Mouse (Mus musculus) ES-Bruce4 (cell line): ENCODE data around the gene Slco1a6. TPM values are rescaled to one million over a fixed set of nuclear protein-coding genes. Genes with fewer than 3 reads are reported as not detected.

Source experiments
- H3K27ac ChIP-seq: 2 replicates; pipeline ENCODE4 v1.5.1; 2012; ENCODE audit warnings: low read length, inconsistent platforms; ENCODE audit not compliant: insufficient read depth
- H3K27me3 ChIP-seq: 2 replicates; pipeline ENCODE4 v1.6.1; 2012; ENCODE audit warnings: mild to moderate bottlenecking, low read length, inconsistent platforms; ENCODE audit not compliant: control insufficient read depth, poor library complexity, insufficient read depth, severe bottlenecking
- H3K36me3 ChIP-seq: 2 replicates; pipeline ENCODE4 v1.6.1; 2012; ENCODE audit warnings: inconsistent platforms, mild to moderate bottlenecking, low read length, moderate library complexity; ENCODE audit not compliant: control insufficient read depth, poor library complexity, insufficient read depth, severe bottlenecking
- H3K4me1 ChIP-seq: one replicate; pipeline ENCODE4 v1.8.1; 2011; ENCODE audit warnings: low read length; ENCODE audit not compliant: control insufficient read depth, insufficient read depth
- H3K4me3 ChIP-seq: 2 replicates; pipeline ENCODE4 v1.5.1; 2011; ENCODE audit warnings: low read depth, mild to moderate bottlenecking, low read length
- H3K9ac ChIP-seq: 2 replicates; pipeline ENCODE4 v1.6.1; 2012; ENCODE audit warnings: low read depth, mild to moderate bottlenecking, inconsistent platforms; ENCODE audit not compliant: poor library complexity, severe bottlenecking
- H3K9me3 ChIP-seq: replicated peaks from 2 replicates; pipeline ENCODE4 v1.6.1; 2012; ENCODE audit warnings: mild to moderate bottlenecking, low read length, inconsistent platforms; ENCODE audit not compliant: control insufficient read depth, poor library complexity, insufficient read depth, severe bottlenecking
- CTCF ChIP-seq: IDR thresholded peaks from one replicate; pipeline ENCODE4 v1.8.1; 2011; ENCODE audit warnings: low read depth, low read length
- EP300 ChIP-seq: IDR thresholded peaks from 2 replicates; pipeline ENCODE4 v1.6.1; 2011; ENCODE audit warnings: low read depth, low read length; ENCODE audit not compliant: insufficient read depth
- POLR2A ChIP-seq: IDR thresholded peaks from one replicate; pipeline ENCODE4 v1.8.1; 2011; ENCODE audit warnings: low read length; ENCODE audit not compliant: insufficient read depth
- polyA plus RNA-seq: library from polyadenylated mRNA; stranded (reverse); fragments of >200 nt; gene quantifications from 2 replicates; pipeline ENCODE4 v1.2.4, GENCODE M21; 2011; ENCODE audit warnings: low read depth; ENCODE audit not compliant: missing spikeins, insufficient read depth, insufficient read length

Slco1a6 gene
- polyA plus RNA-seq, 1 experiment, result not detected

DNA sequence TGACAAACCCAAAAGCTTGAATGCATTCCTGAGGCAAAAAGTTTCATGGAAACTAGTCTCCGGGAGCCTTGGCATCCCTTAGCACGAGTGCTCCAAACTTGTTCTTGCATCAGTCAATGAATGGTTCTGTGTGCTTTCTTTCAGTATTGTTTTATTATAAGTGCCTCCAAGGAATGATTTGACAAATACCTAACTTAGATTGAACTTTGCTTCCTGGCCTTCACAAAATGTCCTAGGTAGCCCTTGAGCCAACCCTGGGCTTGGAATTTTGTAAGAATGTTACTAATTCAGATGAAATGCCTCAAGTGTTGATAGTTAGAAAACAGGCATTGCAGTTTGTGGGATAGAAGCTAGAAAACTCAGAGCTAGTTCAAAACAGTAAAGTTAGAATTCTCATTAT, 162.6 kb downstream of the Slco1a6 start:
- H3K27ac ChIP-seq, result no peak overlapping the region
- H3K4me1 ChIP-seq, result no peaks in the 10 kb centered on the region
- no peak overlapping the region for H3K9ac ChIP-seq
- no peaks in the 10 kb centered on the region for H3K27me3 ChIP-seq
- no peak overlapping the region for H3K4me3 ChIP-seq
- TF ChIP-seq CTCF, result no peak
- no peak for TF ChIP-seq EP300
- no peak for TF ChIP-seq POLR2A
- no peaks in the 10 kb centered on the region for H3K36me3 ChIP-seq
- H3K9me3 ChIP-seq, result no peaks in the 10 kb centered on the region

GRCm38 (mm10) chr6:142041896-142042295, 166.4 kb downstream of the Slco1a6 start:
- no peak overlapping the region for H3K4me3 ChIP-seq
- H3K9me3 ChIP-seq, result no peaks in the 10 kb centered on the region
- H3K27ac ChIP-seq, result no peak overlapping the region
- TF ChIP-seq EP300, result no peak
- TF ChIP-seq POLR2A, result no peak
- no peak for TF ChIP-seq CTCF
- no peak overlapping the region for H3K9ac ChIP-seq
- H3K27me3 ChIP-seq, result no peaks in the 10 kb centered on the region
- H3K4me1 ChIP-seq, result no peaks in the 10 kb centered on the region
- H3K36me3 ChIP-seq, result no peaks in the 10 kb centered on the region

- Histone ChIP-seq H3K9me3 (no peaks in the 10 kb centered on the region), H3K9ac (no peak overlapping the region), H3K4me1 (no peaks in the 10 kb centered on the region), H3K27ac (no peak overlapping the region), H3K27me3 (no peaks in the 10 kb centered on the region), H3K4me3 (no peak overlapping the region), H3K36me3 (no peaks in the 10 kb centered on the region)
- TF ChIP-seq POLR2A (no peak), EP300 (no peak), CTCF (no peak)
Observed at GRCm38 (mm10) chr6:142040306-142041175, 167.8 kb downstream of the Slco1a6 start.

DNA sequence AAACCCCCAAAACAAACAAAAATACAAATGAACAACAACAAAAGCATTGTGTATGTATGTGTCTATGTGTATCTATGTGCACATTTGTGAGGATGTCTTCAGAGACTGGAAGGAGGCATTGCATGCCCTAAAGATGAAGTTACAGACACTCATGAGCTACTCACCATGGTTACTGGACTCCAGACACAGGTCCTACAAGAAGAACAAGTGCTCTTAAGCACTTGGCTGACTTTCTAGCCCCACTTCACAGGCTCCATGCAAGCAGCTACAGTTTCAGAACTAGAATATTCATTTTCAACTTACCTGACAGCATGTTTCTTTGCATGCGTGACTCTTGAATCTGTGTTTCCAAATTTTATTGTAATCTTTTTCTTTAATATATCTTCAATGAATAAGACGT, 172.6 kb downstream of the Slco1a6 start:
- H3K27me3 ChIP-seq, result no peaks in the 10 kb centered on the region

More for the DNA sequence above, 172.6 kb downstream of the Slco1a6 start:
- Histone ChIP-seq H3K4me3 (no peak overlapping the region), H3K36me3 (no peaks in the 10 kb centered on the region), H3K4me1 (no peaks in the 10 kb centered on the region), H3K9me3 (no peaks in the 10 kb centered on the region), H3K27ac (no peak overlapping the region), H3K9ac (no peak overlapping the region)
- TF ChIP-seq CTCF (no peak), EP300 (no peak)

Other genes starting within 250 kb of the Slco1a6 start
- not detected in 2 replicates for gene Gm6614, start 197.1 kb downstream of the Slco1a6 start, polyA plus RNA-seq
- gene Iapp, start 89.9 kb upstream of the Slco1a6 start, polyA plus RNA-seq, result not detected in 2 replicates
- not detected in 2 replicates for gene Slco1a5, start 114.5 kb upstream of the Slco1a6 start, polyA plus RNA-seq
- gene Pyroxd1, start 137.1 kb upstream of the Slco1a6 start, polyA plus RNA-seq, result 9.9 and 11.0 TPM in 2 replicates
- 55.0 and 55.6 TPM in 2 replicates for gene Recql, start 178.6 kb upstream of the Slco1a6 start, polyA plus RNA-seq
- gene Golt1b, start 178.7 kb upstream of the Slco1a6 start, polyA plus RNA-seq, result 61.4 and 68.0 TPM in 2 replicates
- gene Spx, start 204.9 kb upstream of the Slco1a6 start, polyA plus RNA-seq, result 0.47 TPM in 1 of 2 replicates, not detected in the other